Mouse (Mus musculus): ENCODE measurements around the gene Vps35l. TPM values are rescaled to one million over a fixed set of nuclear protein-coding genes. Genes with fewer than 3 reads are reported as not detected.

Gene Vps35l
- polyA plus RNA-seq, 1 experiment from 2014 or later = 69.6 TPM

GRCm38 (mm10) chr7:118841030-118841745 lies 101.2 kb downstream of the Vps35l start:
- WGBS = 81% methylated on average over 8 of the region's 8 CpGs
- Histone ChIP-seq H3K27me3 (ENCODE audit: control insufficient read depth, insufficient read depth, low read length) (no peaks in the 10 kb centered on the region), H3K4me3 (ENCODE audit: low read length) (no peak overlapping the region), H3K4me2 (replicated peaks; ENCODE audit: low read depth, low read length) (no peak overlapping the region), H3K4me1 (ENCODE audit: control insufficient read depth, insufficient read depth, low read length) (no peaks in the 10 kb centered on the region), H3K9me3 (ENCODE audit: control insufficient read depth, low read length) (no peaks in the 10 kb centered on the region), H3K27ac (ENCODE audit: low read depth, low read length) (no peak overlapping the region), H3K9ac (ENCODE audit: low read depth, low read length) (no peak overlapping the region), H3K36me3 (ENCODE audit: control insufficient read depth, insufficient read depth, low read length) (peaks cover 80% of the 10 kb centered on the region)
- ATAC-seq (ENCODE audit: low FRiP score, low TSS enrichment) = no peak

- 53% methylated on average over 1 of the region's 1 CpGs for WGBS
- ATAC-seq (ENCODE audit: low FRiP score, low TSS enrichment) = no peak
- no peaks in the 10 kb centered on the region for H3K9me3 ChIP-seq (ENCODE audit: control insufficient read depth, low read length)
- no peaks in the 10 kb centered on the region for H3K4me1 ChIP-seq (ENCODE audit: control insufficient read depth, insufficient read depth, low read length)
- no peak overlapping the region for H3K9ac ChIP-seq (ENCODE audit: low read depth, low read length)
- H3K27ac ChIP-seq (ENCODE audit: low read depth, low read length) = no peak overlapping the region
- H3K27me3 ChIP-seq (ENCODE audit: control insufficient read depth, insufficient read depth, low read length) = no peaks in the 10 kb centered on the region
- peaks cover 85% of the 10 kb centered on the region for H3K36me3 ChIP-seq (ENCODE audit: control insufficient read depth, insufficient read depth, low read length)
- no peak overlapping the region for H3K4me2 ChIP-seq (replicated peaks; ENCODE audit: low read depth, low read length)
- no peak overlapping the region for H3K4me3 ChIP-seq (ENCODE audit: low read length)
Observed at GRCm38 (mm10) chr7:118841796-118842195, 101.8 kb downstream of the Vps35l start.

GRCm38 (mm10) chr7:118842938-118843337 lies 102.9 kb downstream of the Vps35l start:
- Histone ChIP-seq H3K4me2 (replicated peaks; ENCODE audit: low read depth, low read length) (no peak overlapping the region), H3K9ac (ENCODE audit: low read depth, low read length) (no peak overlapping the region), H3K4me3 (ENCODE audit: low read length) (no peak overlapping the region), H3K36me3 (ENCODE audit: control insufficient read depth, insufficient read depth, low read length) (peaks cover 84% of the 10 kb centered on the region), H3K4me1 (ENCODE audit: control insufficient read depth, insufficient read depth, low read length) (no peaks in the 10 kb centered on the region), H3K9me3 (ENCODE audit: control insufficient read depth, low read length) (no peaks in the 10 kb centered on the region), H3K27ac (ENCODE audit: low read depth, low read length) (no peak overlapping the region), H3K27me3 (ENCODE audit: control insufficient read depth, insufficient read depth, low read length) (no peaks in the 10 kb centered on the region)
- no peak for ATAC-seq (ENCODE audit: low FRiP score, low TSS enrichment)
- 83% methylated on average over 4 of the region's 4 CpGs for WGBS

GRCm38 (mm10) chr7:118845141-118845540 lies 105.1 kb downstream of the Vps35l start:
- 83% methylated on average over 5 of the region's 5 CpGs for WGBS
- ATAC-seq (ENCODE audit: low FRiP score, low TSS enrichment) = no peak
- H3K4me2 ChIP-seq (replicated peaks; ENCODE audit: low read depth, low read length) = no peak overlapping the region
- H3K4me1 ChIP-seq (ENCODE audit: control insufficient read depth, insufficient read depth, low read length) = no peaks in the 10 kb centered on the region
- H3K9ac ChIP-seq (ENCODE audit: low read depth, low read length) = no peak overlapping the region
- no peak overlapping the region for H3K27ac ChIP-seq (ENCODE audit: low read depth, low read length)
- H3K9me3 ChIP-seq (ENCODE audit: control insufficient read depth, low read length) = no peaks in the 10 kb centered on the region
- no peak overlapping the region for H3K4me3 ChIP-seq (ENCODE audit: low read length)
- H3K36me3 ChIP-seq (ENCODE audit: control insufficient read depth, insufficient read depth, low read length) = peaks cover 91% of the 10 kb centered on the region
- no peaks in the 10 kb centered on the region for H3K27me3 ChIP-seq (ENCODE audit: control insufficient read depth, insufficient read depth, low read length)

- ATAC-seq (ENCODE audit: low FRiP score, low TSS enrichment) = no peak
- WGBS = 93% methylated on average over 4 of the region's 4 CpGs
- Histone ChIP-seq H3K4me1 (ENCODE audit: control insufficient read depth, insufficient read depth, low read length) (no peaks in the 10 kb centered on the region), H3K36me3 (ENCODE audit: control insufficient read depth, insufficient read depth, low read length) (peaks cover 94% of the 10 kb centered on the region), H3K9me3 (ENCODE audit: control insufficient read depth, low read length) (no peaks in the 10 kb centered on the region), H3K27ac (ENCODE audit: low read depth, low read length) (no peak overlapping the region), H3K4me2 (replicated peaks; ENCODE audit: low read depth, low read length) (no peak overlapping the region), H3K27me3 (ENCODE audit: control insufficient read depth, insufficient read depth, low read length) (no peaks in the 10 kb centered on the region), H3K4me3 (ENCODE audit: low read length) (no peak overlapping the region), H3K9ac (ENCODE audit: low read depth, low read length) (no peak overlapping the region)
Observed at GRCm38 (mm10) chr7:118846329-118846728, 106.3 kb downstream of the Vps35l start.

- ATAC-seq (ENCODE audit: low FRiP score, low TSS enrichment) = peak; percentile 48; the same call in 1 of the 2 replicates
- Histone ChIP-seq H3K4me3 (ENCODE audit: low read length) (no peak overlapping the region), H3K4me2 (replicated peaks; ENCODE audit: low read depth, low read length) (no peak overlapping the region), H3K9ac (ENCODE audit: low read depth, low read length) (no peak overlapping the region), H3K27me3 (ENCODE audit: control insufficient read depth, insufficient read depth, low read length) (no peaks in the 10 kb centered on the region), H3K36me3 (ENCODE audit: control insufficient read depth, insufficient read depth, low read length) (peaks cover 91% of the 10 kb centered on the region), H3K9me3 (ENCODE audit: control insufficient read depth, low read length) (no peaks in the 10 kb centered on the region), H3K4me1 (ENCODE audit: control insufficient read depth, insufficient read depth, low read length) (no peaks in the 10 kb centered on the region), H3K27ac (ENCODE audit: low read depth, low read length) (peak overlapping the region; percentile 74; the same call in 1 of the 2 replicates)
- WGBS = 70% methylated on average over 10 of the region's 10 CpGs
Observed at GRCm38 (mm10) chr7:118848796-118849195, 108.8 kb downstream of the Vps35l start.

- Histone ChIP-seq H3K4me3 (ENCODE audit: low read length) (no peak overlapping the region), H3K27me3 (ENCODE audit: control insufficient read depth, insufficient read depth, low read length) (no peaks in the 10 kb centered on the region), H3K4me2 (replicated peaks; ENCODE audit: low read depth, low read length) (no peak overlapping the region), H3K27ac (ENCODE audit: low read depth, low read length) (peak overlapping the region; percentile 74; the same call in 1 of the 2 replicates), H3K9ac (ENCODE audit: low read depth, low read length) (no peak overlapping the region), H3K4me1 (ENCODE audit: control insufficient read depth, insufficient read depth, low read length) (0 out of 2 replicates have a peak, but pooled peaks cover 7% of the 10 kb centered on the region), H3K9me3 (ENCODE audit: control insufficient read depth, low read length) (no peaks in the 10 kb centered on the region), H3K36me3 (ENCODE audit: control insufficient read depth, insufficient read depth, low read length) (peaks cover 82% of the 10 kb centered on the region)
- no peak for ATAC-seq (ENCODE audit: low FRiP score, low TSS enrichment)
- WGBS = 63% methylated on average over 5 of the region's 5 CpGs
Observed at GRCm38 (mm10) chr7:118849543-118850250, 109.7 kb downstream of the Vps35l start.

GRCm38 (mm10) chr7:118850676-118851290 lies 110.8 kb downstream of the Vps35l start:
- no peaks in the 10 kb centered on the region for H3K27me3 ChIP-seq (ENCODE audit: control insufficient read depth, insufficient read depth, low read length)
- H3K9me3 ChIP-seq (ENCODE audit: control insufficient read depth, low read length) = no peaks in the 10 kb centered on the region
- H3K4me3 ChIP-seq (ENCODE audit: low read length) = no peak overlapping the region
- H3K4me1 ChIP-seq (ENCODE audit: control insufficient read depth, insufficient read depth, low read length) = 0 out of 2 replicates have a peak, but pooled peaks cover 9% of the 10 kb centered on the region
- no peak overlapping the region for H3K4me2 ChIP-seq (replicated peaks; ENCODE audit: low read depth, low read length)
- H3K9ac ChIP-seq (ENCODE audit: low read depth, low read length) = no peak overlapping the region
- H3K36me3 ChIP-seq (ENCODE audit: control insufficient read depth, insufficient read depth, low read length) = peaks cover 72% of the 10 kb centered on the region
- no peak for ATAC-seq (ENCODE audit: low FRiP score, low TSS enrichment)
- no peak overlapping the region for H3K27ac ChIP-seq (ENCODE audit: low read depth, low read length)
- 79% methylated on average over 9 of the region's 9 CpGs for WGBS

- H3K9ac ChIP-seq (ENCODE audit: low read depth, low read length) = no peak overlapping the region
- 0 out of 2 replicates have a peak, but pooled peaks cover 9% of the 10 kb centered on the region for H3K4me1 ChIP-seq (ENCODE audit: control insufficient read depth, insufficient read depth, low read length)
- ATAC-seq (ENCODE audit: low FRiP score, low TSS enrichment) = no peak
- H3K27ac ChIP-seq (ENCODE audit: low read depth, low read length) = no peak overlapping the region
- H3K4me2 ChIP-seq (replicated peaks; ENCODE audit: low read depth, low read length) = no peak overlapping the region
- no peak overlapping the region for H3K4me3 ChIP-seq (ENCODE audit: low read length)
- 91% methylated on average over 7 of the region's 7 CpGs for WGBS
- H3K9me3 ChIP-seq (ENCODE audit: control insufficient read depth, low read length) = no peaks in the 10 kb centered on the region
- no peaks in the 10 kb centered on the region for H3K27me3 ChIP-seq (ENCODE audit: control insufficient read depth, insufficient read depth, low read length)
- H3K36me3 ChIP-seq (ENCODE audit: control insufficient read depth, insufficient read depth, low read length) = peaks cover 64% of the 10 kb centered on the region
Observed at GRCm38 (mm10) chr7:118851571-118851970, 111.5 kb downstream of the Vps35l start.
